Mouse (Mus musculus): ENCODE data around the gene Tmprss9.
"Not testable (repeated sequence)": the region's sequence is repeated elsewhere in the genome, so short reads cannot be mapped to it uniquely, and the experiment has no call there.

The Tmprss9 gene

DNA sequence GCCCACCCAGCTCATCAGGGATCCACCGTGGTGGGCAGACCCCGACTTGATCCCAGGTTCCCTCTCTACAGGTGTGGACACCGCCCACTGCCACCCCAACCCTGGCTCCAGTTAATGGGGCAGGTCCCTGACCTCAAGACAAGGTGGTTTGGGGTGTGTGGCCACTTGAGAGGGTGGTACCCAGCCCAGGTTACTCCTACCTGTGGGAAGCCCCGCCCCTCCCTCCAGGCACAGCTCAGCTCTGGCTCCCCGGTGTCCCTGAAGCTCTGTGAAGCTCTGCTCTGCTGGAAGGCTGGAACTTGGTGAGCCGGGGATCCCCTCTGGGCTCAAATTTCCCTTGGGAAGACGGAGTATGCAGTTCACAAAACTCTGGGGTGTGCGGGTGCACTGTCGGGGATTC is at the start of gene Tmprss9:
Gene Tmprss9, plus strand, starts transcription at position 268 of the 400 bp plus-strand sequence.
- peak in 1 of 2 experiments; percentile 22 for DNase-seq (ENCODE audit: low spot score in 2 of 2)

DNA sequence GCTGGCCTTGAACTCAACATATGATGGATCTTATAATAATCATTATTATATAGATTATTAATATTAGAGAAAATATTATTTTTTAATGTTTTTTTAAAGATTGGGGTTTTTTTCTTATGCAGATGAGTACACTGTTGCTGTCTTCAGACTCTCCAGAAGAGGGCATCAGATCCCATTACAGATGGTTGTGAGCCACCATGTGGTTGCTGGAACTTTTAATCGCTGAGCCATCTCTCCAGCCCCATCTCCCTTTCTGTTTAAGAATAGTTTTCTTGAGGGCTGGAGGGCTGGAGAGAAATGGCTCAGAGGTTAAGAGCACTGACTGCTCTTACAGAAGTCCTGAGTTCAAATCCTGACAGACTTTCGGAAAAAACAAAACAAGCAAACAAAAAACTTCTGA is 49.7 kb upstream of the Tmprss9 start:
- DNase-seq (ENCODE audit: low spot score in 2 of 2), result peak in 1 of 2 experiments; percentile 66

DNA sequence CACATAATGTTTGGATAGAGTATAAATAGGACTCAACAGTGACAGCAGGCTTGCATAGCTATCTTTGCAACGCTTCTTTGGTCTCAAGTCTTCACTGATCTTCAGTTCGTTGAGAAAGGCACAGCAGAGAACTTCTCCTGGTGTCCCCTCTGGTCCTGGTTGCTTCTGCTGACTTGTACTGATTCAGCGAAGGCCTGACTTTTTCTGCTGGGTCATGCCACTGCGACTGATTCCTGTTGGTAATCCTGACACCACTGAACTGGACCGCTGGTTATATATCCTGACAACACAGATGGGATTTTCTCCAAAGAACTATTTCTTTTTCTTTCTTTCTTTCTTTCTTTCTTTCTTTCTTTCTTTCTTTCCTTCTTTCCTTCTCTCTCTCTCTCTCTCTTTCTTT is 49.1 kb upstream of the Tmprss9 start:
- no peak for DNase-seq (ENCODE audit: low spot score in 2 of 2)

DNA sequence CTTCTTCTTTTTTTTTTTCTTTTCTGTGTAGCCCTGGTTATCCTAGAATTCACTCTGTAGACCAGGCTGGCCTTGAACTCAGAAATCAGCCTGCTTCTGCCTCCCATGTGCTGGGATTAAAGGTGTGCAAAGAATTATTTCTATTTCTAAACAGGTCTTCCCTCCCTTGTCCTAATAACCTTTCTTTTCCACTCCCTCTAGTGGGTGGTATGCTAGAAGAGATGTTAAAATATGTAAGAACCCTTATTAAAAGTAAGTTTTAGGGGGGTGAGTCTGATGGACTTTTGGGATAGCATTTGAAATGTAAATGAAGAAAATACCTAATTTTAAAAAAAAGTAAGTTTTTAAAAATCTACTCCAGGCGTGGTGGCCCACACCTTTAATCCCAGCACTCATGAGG is 48.3 kb upstream of the Tmprss9 start:
- no peak for DNase-seq (ENCODE audit: low spot score in 2 of 2)

DNA sequence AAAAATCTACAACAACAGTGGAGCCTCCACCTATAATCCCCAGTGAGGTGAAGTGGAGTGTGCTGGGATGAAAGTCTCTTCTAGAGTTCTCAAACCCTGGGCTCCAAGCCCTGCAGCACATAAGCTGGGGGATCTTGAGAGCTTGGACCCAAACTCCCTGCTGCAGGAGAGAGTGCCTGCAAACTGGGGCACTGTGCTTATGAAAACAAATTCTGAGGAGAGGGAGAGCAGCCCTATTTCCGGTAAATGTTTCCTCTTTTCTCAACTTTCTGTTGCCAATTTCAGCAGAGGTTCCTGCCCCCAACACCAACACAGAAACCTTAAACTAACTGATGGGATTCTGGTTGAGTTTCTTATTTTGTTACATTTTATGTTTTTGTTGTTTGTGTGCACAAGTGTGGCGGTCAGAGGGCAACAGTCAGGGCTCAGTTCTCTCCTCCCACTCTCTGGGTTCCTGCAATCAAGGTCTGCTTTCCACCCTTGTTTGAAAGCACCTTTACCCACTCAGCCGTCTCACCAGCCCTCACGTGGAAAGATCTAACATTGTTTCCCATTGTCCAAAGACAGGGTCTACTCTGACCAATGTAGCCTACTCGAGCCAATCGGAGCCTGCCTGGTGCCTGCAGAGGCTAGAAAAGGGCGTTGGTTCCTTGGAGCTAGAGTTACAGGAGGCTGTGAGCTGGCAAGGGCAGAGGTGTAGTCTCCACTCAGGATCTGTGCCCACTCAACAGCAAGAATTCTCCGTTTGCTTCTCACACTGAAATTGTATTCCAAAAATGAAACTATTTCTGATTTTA is 47.6 kb upstream of the Tmprss9 start:
- DNase-seq (ENCODE audit: low spot score in 2 of 2), result peak in 1 of 2 experiments; percentile 50

DNA sequence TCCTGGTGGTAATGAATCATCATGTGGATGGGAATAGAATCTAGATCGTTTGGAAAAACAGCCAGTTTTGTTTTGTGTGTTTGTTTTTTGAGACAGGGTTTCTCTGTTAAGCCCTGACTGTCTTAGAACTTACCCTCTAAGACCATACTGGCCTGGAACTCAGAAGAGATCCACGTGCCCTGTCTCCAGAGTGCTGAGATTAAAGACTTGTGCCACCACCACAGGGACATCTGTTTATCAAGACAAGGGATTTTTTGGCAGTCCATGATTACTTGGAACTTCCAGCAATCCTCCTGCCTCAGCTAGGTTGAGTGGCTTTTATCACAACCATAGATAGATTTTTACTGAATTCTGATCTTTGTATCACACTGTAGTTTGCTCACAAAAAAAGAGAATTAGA is 46.8 kb upstream of the Tmprss9 start:
- no peak for DNase-seq (ENCODE audit: low spot score in 2 of 2)

DNA sequence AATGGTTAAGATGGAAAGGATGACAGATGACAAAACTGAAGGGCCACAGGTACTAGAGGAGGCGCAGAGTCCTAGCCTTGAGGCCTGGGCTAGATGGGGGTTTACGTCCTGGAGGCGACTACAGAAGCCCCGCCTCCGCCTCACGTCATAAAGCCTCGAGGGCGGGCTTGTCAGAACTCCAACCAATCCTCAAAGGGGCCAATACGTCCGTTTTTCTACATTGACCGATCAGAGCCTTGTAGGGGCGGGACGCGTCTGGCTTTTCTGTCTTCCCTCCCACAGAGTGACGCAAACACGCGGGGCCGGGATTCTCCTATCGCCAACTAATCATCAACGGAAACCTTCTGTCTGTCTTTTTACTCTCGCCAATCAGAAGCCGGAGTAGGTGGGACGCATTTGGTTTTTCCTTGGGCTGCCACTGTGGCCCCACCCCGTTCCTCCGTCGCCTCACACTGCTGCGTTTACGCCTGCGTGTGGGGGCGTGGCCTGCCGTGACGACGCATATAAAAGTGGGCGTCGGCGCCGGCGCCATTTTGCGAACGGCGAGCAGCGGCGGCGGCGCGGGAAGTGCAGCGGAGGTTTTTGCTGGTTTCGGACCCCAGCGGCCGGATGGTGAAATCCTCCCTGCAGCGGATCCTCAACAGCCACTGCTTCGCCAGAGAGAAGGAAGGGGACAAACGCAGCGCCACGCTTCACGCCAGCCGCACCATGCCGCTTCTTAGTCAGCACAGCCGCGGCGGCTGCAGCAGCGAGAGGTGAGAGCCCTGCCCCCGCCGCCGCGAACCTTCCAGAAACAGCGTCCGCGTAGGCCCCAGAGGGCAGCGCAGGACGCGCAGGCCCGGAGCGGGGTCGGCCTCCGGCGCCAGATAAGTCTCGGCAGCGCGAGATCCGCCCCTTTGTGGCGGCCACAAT is 45.2 kb upstream of the Tmprss9 start, which contains the start of gene Oaz1:
Gene Oaz1, plus strand, starts transcription at position 506 of the 912 bp plus-strand sequence.
- peak; percentile 98 to 99 for DNase-seq (ENCODE audit: low spot score in 2 of 2)

DNA sequence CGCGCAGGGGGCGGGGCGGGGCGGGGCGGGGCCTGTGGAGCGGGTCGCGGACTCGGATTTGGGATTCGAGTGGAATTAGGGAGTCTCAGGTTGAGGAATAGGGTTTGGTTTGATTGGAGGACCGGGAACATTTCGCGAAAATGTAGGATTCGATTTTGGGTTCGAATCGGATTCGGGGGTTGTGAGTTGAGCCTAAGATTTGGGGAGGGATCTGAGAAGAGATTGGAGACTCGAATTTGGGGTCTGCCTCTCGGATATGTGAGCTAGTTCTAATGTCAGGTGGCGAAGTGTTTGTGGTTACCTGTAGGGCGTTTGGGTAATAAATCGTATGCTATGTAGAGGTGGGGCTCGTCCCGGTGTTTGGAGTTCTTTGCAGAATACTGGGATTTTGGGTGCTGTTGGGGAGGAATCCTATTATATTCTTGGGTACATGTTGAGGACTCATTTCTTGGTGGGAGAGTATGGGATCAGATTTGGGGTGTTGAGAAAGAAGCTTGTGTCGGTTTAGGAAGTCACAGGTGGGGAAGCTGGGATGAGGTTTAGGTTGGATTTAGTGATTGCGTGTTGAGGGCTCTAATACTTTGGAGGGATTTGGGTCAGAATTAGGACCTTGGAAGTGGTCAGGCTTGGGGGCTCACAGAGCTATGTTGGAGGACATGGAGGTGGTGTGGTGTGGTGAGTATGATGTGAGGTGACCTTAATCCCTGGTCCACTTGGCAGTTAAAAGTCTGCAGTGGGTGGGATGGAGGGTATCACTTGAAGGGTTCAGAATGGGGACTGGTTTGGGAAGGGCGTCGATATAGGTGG is 44.4 kb upstream of the Tmprss9 start:
- DNase-seq (ENCODE audit: low spot score in 2 of 2), result no peak

DNA sequence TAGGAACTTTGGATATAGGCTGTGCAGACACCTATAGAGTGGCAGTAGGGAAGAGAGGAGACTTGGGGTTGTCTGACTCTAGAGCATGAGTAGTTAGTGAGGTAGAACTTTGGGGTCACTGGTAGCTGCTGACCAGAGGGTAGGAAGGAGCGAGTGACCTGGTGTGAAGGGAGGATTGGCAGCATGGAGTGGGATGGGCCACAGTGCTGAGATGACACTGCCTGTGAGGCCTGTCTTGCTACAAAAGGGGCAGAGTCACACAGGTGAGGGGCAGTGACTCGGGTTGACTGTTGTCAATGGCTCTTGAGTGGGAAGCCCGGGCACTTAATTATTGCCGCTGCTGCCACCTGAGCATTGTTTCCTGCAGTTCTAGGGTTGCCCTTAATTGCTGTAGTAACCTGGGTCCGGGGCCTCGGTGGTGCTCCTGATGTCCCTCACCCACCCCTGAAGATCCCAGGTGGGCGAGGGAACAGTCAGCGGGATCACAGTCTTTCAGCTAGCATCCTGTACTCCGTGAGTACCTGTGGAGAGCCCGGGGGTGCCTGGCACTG is 43.7 kb upstream of the Tmprss9 start:
- no peak for DNase-seq (ENCODE audit: low spot score in 2 of 2)

DNA sequence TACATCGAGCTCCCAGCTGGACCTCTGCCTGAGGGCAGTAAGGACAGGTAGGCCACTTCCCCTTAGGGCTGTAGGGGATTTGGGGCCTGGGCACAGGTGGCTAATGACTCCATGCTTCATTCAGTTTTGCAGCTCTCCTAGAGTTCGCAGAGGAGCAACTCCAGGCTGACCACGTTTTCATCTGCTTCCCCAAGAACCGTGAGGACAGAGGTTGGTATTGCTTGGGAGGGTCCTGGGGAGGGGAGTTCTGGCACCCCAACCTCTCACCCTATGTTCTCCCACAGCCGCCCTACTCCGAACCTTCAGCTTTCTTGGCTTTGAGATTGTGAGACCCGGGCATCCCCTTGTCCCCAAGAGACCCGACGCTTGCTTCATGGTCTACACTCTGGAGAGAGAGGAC is 43.1 kb upstream of the Tmprss9 start:
- not testable (repeated sequence) for DNase-seq (ENCODE audit: low spot score in 2 of 2)

DNA sequence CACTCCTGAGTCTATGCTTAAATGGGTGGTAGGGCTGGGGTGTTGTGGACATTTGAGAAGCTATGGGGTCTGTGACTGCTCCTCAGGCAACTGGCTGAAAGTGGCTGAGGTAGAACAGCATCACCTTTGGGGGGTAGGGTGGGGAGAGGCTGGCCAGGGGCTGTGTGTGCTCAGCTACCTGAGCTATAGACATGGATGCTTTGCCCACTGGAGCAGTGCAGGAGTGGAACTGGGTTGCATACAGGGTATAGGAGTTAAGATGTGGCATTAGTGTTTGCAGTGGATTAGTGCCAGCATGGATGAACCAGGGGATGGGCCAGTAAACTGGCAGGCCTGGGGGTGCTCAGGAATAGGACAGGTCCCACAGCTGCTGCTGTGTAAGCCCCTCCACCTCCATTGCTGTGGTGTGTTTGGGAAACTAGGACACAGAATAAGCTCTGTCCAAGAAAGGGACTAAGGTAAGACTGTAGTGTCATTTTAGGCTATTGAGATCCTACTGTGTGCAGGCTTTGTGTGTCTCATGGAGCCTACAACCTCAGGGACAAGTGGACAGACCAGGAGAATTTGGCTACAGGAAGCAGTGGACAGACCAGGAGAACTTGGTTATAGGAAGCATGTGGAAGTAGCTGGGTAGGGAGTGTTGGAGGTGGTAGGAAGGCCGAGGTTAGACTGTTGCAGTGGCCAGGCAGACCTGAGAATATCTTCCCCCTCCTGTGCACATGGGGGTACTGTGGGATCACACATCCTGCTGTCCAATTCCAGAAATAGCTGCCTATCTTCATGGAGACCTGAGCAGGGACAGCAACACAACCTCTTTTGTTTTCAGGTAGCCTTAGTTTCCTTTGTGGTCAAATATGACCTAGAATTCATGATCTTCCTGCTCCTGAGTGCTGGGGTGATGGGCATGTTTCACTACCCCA is 42.0 kb upstream of the Tmprss9 start:
- DNase-seq (ENCODE audit: low spot score in 2 of 2), result no peak

DNA sequence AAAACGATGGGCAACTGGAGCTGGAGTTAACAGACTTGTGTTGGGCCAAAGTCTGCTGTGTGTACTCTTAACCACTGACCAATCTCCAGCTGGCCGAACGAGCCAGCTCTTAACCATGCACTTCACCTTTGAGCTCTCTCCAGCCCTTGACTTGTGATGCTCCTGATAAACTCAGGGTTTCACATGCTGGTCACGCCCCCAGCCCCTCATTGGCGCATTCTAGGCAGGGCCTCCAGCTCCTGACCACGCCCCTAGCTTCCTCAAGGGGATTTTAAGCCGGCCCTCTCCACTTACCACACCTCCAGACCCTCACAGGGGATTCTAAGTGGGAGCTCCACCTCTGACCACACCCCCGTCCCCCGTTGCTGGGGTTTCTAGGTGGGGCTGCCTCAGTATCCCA is 40.5 kb upstream of the Tmprss9 start:
- DNase-seq (ENCODE audit: low spot score in 2 of 2), result peak in 1 of 2 experiments; percentile 79

DNA sequence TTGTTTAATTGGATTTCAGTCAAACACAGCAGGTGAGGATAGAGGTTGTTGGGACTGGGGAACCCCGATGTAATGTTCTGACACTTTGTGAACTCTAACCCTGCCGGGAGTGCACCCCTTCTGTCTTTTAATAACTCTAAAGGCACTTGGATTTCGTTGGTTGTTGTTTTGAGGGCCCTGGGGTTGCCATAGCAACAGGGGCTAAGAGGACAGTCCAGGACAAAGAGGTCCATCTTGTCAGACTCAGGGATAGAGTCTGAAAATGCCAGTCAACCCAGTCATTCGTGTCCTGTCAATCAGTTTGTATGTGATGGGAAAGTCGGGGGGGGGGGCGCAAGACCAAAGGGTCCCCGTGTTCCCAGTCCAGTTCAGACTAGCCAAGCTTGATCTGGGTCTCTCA is 38.8 kb upstream of the Tmprss9 start:
- DNase-seq (ENCODE audit: low spot score in 2 of 2), result no peak

DNA sequence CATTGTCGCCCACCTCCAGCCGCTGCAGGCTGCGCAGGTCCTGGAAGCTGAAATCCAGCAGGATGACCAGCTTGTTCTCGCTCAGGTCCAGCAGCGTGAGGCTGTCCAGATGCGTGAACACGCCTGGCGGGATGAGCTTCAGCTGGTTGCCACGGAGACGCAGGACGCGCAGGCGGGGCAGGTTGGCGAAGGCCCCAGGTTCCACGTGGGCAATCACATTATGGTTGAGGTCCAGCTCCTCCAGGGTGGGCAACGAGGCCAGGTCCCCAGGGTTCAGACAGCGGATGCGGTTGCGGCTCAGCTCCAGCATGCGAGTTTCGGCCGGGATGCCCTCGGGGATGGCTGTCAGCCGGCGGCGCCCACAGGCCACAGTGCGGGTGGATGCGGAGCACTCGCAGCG is 36.0 kb upstream of the Tmprss9 start:
- no peak for DNase-seq (ENCODE audit: low spot score in 2 of 2)

DNA sequence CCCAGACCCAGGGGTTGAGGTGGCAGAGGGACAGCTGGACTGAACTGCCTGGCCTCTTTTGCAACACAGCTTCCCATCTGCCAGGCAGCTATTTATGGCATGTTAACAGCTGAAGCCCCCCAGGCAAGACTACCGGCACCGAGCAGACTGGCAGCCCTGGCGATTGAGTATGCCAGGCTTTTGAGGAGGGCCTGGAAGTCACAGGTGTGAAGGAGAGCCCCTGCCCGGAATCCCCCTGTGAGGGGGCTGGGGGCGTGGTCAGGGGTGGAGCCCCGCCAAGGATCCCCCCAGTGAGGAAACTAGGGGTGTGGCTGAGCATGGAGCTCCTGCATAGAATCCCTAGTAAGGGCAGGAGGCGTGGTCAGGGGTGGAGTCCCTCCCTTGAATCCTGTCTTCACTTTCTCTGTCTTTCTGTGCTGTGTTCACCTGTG is 34.7 kb upstream of the Tmprss9 start:
- no peak for DNase-seq (ENCODE audit: low spot score in 2 of 2)

DNA sequence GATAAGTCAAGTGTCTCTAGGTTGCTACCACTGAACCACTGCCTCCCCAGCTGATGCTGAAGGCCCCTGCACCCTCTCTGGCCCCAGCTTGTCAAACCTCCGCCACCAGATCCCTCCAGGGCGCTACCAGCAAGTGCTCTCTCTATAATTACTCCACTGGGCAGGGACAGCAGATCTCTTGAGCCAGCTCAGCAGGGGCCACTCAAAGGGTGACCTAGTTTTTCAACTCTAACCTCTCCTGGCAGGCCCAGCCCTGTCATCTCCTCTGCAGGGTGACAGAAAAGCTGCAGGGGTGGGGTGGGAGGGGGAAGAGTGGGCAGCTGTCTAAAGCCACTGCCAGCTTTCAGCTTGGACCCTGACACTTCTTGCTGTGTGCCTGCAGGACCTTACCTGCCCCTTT is 33.8 kb upstream of the Tmprss9 start:
- DNase-seq (ENCODE audit: low spot score in 2 of 2), result no peak

DNA sequence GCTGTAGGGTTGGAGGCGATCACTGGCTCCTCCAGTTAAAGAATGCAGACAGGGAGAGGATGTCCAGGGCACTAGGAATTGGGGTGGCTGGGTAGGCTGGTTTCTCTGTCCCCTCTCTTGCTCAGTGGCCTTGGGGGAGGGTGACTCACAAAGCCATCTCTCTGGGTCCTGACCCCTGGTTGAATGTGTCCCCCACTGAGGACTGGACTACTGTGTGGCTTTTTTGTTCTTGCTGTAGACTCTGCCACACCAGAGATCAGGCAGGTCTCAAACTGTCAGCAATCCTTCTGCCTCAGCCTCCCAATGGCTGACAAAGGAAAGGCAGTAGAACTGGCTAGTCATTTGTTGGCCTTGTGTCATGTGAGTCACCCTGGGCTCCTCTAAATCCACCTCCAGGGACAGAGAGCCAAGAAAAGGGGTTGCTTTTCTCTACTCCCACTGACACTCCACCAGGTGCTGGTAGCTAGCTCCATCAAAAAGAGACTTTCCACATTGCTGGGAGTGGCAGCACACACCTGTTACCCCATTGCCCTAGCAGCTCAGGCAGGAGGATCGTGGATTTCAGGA is 33.2 kb upstream of the Tmprss9 start:
- DNase-seq (ENCODE audit: low spot score in 2 of 2), result no peak

DNA sequence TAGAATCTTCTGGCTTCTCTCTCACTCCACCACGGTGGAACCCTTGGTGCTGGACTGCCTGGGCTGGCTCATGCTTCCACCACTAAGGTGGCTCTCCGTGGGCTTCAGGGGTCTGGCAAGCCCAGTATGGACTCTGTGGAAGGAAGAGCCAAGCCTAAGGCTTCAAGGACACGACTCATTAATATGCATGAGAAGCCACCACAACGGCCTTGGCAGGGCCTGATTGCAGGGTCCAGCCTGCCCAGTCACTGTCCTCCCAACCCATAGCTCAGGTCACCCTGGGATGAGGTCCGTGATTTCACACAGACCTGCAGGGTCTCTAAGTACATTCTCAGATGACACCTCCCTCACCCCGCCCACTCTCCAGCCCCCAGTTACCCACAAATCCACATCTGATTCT is 31.8 kb upstream of the Tmprss9 start:
- no peak for DNase-seq (ENCODE audit: low spot score in 2 of 2)

DNA sequence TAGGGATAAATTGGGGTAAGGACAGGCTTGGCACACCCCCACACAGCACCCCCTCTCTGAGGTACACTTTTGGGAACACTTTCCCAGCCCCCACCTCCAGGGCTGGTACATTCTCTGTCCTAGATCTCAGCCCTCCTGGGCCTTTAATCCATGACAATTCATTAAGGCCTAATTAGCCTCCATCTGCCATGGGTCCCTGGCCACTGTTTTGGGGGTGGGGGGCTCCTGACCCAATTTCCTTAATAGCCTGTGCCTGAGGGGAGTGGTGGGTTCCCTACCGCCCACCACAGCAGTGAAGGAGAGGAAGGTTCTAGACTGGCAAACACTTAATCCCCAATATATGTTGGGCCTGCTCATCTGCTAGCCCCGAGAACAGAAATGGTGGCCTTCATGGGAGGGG is 30.0 kb upstream of the Tmprss9 start:
- no peak for DNase-seq (ENCODE audit: low spot score in 2 of 2)

DNA sequence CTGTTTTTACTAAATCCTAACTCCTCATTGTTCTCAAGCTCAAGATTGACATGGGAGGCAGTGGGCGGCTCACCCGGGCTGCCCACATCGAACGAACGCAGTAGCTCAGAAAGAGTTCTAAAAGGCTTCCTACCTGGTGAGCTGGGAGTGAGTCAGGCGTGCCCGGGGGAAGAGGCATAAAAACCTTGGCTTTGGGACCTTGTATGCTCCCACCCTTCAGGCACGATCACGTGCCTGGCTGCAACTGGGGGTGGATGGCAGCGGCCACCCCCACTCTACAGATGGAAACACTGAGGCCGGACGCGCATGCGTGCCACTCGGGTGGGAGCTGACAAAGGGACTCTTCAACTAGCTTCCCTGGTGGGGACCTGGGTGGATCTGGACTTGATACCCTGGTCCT is 29.3 kb upstream of the Tmprss9 start:
- DNase-seq (ENCODE audit: low spot score in 2 of 2), result no peak
